8 mouse cellular contexts compared by ENCODE assay signal in the genomic region with DNA sequence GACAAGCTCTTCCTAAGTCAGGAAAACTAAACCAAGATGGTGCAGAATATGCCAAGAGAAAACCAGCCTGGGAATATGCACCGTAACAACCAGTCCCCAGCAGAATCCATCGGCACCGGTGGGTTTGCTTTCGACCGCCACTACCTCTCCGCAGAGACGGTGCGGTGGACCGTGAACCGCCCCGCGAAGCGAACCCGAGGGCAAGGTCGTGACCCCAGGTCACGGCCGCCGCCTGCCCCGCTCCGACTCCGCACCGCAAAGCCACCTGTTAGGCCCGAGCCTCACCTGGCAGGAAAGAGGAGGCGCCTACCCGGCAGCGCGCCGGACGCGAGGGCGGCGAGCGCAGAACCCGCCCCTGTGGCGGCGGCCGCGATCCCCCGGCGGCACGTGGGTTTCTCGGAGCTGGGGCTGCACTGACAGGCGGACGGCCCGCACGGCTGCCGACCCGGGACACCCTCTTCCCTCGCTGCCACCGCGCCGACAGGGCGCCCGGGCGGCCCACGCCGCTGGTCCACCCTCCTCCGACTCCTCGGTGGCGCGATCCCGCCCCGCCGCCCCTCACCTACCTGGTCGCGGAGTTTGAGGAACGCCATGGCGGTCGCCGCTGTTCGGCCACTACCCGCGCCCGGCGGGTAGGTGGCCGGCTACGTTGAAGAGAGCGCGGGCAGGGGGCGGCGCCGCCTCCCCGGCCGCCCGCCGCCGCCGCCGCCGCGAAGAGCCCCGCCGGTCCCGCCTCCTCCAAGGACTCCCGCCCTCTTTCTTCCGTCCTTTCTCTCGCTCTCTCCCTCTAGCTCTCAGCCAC. TPM values are rescaled to one million over a fixed set of nuclear protein-coding genes. Genes with fewer than 3 reads are reported as not detected.
DNase-seq lines count a peak whose midpoint lies in the region; ATAC-seq and TF ChIP-seq lines count a peak whose summit lies in the region.

No protein-coding gene starts in this region.

- H3K36me3 ChIP-seq in forebrain, embryonic 11.5 days (ENCODE audit: control insufficient read depth, insufficient read depth, low read length) = no peaks in the 10 kb centered on the region
- H3K36me3 ChIP-seq in neural tube, embryonic 15.5 days = no peaks in the 10 kb centered on the region

- H3K4me3 ChIP-seq in forebrain, embryonic 11.5 days (ENCODE audit: low read depth, low read length) = peak overlapping the region; percentile 94
- peak overlapping the region; percentile 69 for H3K4me3 ChIP-seq in lung, adult 2 months (replicated peaks; ENCODE audit: extremely low read depth, low read depth, low read length)
- H3K4me3 ChIP-seq in neural tube, embryonic 15.5 days (replicated peaks) = peak overlapping the region; percentile 96

- peak; percentile 61 for ATAC-seq in CD4-positive, CD25-positive, alpha-beta regulatory T cell, adult 4 months
- ATAC-seq in forebrain, embryonic 11.5 days (replicated peaks; ENCODE audit: low FRiP score) = no peak; the same call in none of the 2 replicates
- no peak; the same call in none of the 2 replicates for ATAC-seq in neural tube, embryonic 15.5 days (ENCODE audit: low FRiP score)

- intact Hi-C loops in heart, postnatal 14 days (cut with DNase I) = loop anchor here (5.0 kb wide), 1 partner anchor 62 kb away; no protein-coding TSS in a partner anchor

- no peak for TF ChIP-seq CTCF in lung, adult 2 months (IDR thresholded peaks at IDR 0.05; ENCODE audit: insufficient read depth, low read length)

- peaks cover 2% of the 10 kb centered on the region; the same call in 1 of the 2 replicates for H3K4me1 ChIP-seq in forebrain, embryonic 11.5 days (replicated peaks; ENCODE audit: control insufficient read depth, insufficient read depth, low read length)
- H3K4me1 ChIP-seq in lung, adult 2 months (ENCODE audit: control insufficient read depth, insufficient read depth, low read length) = peaks cover 6% of the 10 kb centered on the region; the same call in 1 of the 2 replicates
- peaks cover 19% of the 10 kb centered on the region for H3K4me1 ChIP-seq in neural tube, embryonic 15.5 days

- H3K9ac ChIP-seq in forebrain, embryonic 11.5 days (ENCODE audit: low read length) = peak overlapping the region; percentile 85
- peak overlapping the region; percentile 87 for H3K9ac ChIP-seq in neural tube, embryonic 15.5 days (replicated peaks)

- H3K27me3 ChIP-seq in forebrain, embryonic 11.5 days (ENCODE audit: control insufficient read depth, insufficient read depth, low read length) = no peaks in the 10 kb centered on the region
- H3K27me3 ChIP-seq in neural tube, embryonic 15.5 days (replicated peaks) = no peaks in the 10 kb centered on the region

- WGBS in forebrain, embryonic 11.5 days = under 1% methylated on average over 74 of the region's 97 CpGs
- under 1% methylated on average over 79 of the region's 97 CpGs for WGBS in lung, adult 2 months
- WGBS in neural tube, embryonic 15.5 days = under 1% methylated on average over 92 of the region's 97 CpGs

- H3K27ac ChIP-seq in forebrain, embryonic 11.5 days (ENCODE audit: low read depth, low read length) = peak overlapping the region; percentile 93
- peak overlapping the region; percentile 92 for H3K27ac ChIP-seq in neural tube, embryonic 15.5 days (replicated peaks)

- H3K4me2 ChIP-seq in forebrain, embryonic 11.5 days (ENCODE audit: low read depth, low read length, severe bottlenecking) = peak overlapping the region; percentile 87
- H3K4me2 ChIP-seq in neural tube, embryonic 15.5 days = peak overlapping the region; percentile 80

- no peak for TF ChIP-seq POLR2A in lung, adult 2 months (IDR thresholded peaks at IDR 0.05; ENCODE audit: borderline replicate concordance, extremely low read depth, low read depth, low read length)

- no peaks in the 10 kb centered on the region for H3K9me3 ChIP-seq in forebrain, embryonic 11.5 days (ENCODE audit: control insufficient read depth, low read length)
- H3K9me3 ChIP-seq in neural tube, embryonic 15.5 days (replicated peaks) = no peaks in the 10 kb centered on the region

- DNase-seq in c-Kit-negative CD71-positive TER-119-positive erythroid progenitor cells, embryonic 14.5 days (ENCODE audit: low read depth, low spot score) = peak; percentile 31
- peak; percentile 79 for DNase-seq in forebrain, embryonic 11.5 days (ENCODE audit: low spot score)
- DNase-seq in heart, postnatal 14 days = peak; percentile 54 to 63
- DNase-seq in layer of hippocampus, adult 18-20 months (ENCODE audit: low spot score in 2 of 2) = peak; percentile 31 to 47
- DNase-seq in lung, adult 2 months = peak; percentile 62
- DNase-seq in testis, postnatal 14 days (ENCODE audit: low spot score) = peak; percentile 84

RNA-seq across cellular contexts. Expression of a gene that starts 0.5 kb away (rescaled TPM):
- polyA plus RNA-seq in CD4-positive, CD25-positive, alpha-beta regulatory T cell, adult 4 months (2017; shearing (Covaris generic)) = 1 to 10 TPM; 8.4 to 9.3 TPM
- 13.8 and 14.1 TPM in 2 replicates for polyA plus RNA-seq in forebrain, embryonic 11.5 days (2014; fragmentation: Nextera tagmentation; extraction: Ambion mirVana)
- 10 to 100 TPM; 26.9 to 28.7 TPM for total RNA-seq in heart, postnatal 14 days (2021)
- total RNA-seq in layer of hippocampus, adult 18-20 months (2021) = 10 to 100 TPM; 45.4 to 52.1 TPM
- 2.8 and 7.2 TPM in 2 replicates for polyA plus RNA-seq in lung, adult 2 months (2012; rRNA removed)
- 9.1 and 9.4 TPM in 2 replicates for polyA plus RNA-seq in neural tube, embryonic 15.5 days (2015; fragmentation: Nextera tagmentation; extraction: Ambion mirVana)

Comparison
In these comparisons a context has a peak if more than half of its experiments do, and no peak if none do; other contexts are left out.
1. DNase-seq: peak in every context shown above with its lines; median percentile 84 in testis, postnatal 14 days; 79 in forebrain, embryonic 11.5 days; 62 in lung, adult 2 months; 58 in heart, postnatal 14 days; 39 in layer of hippocampus, adult 18-20 months; 31 in c-Kit-negative CD71-positive TER-119-positive erythroid progenitor cells, embryonic 14.5 days.